Mouse (Mus musculus) heart, adult 2 months (tissue): ENCODE results near the gene Col4a2. TPM values are rescaled to one million over a fixed set of nuclear protein-coding genes. Genes with fewer than 3 reads are reported as not detected.

Experiments
- DNase-seq, 2 experiments: peaks; one replicate each; pipeline ENCODE4 v3.0.0; 2021
- H3K27ac ChIP-seq: fragments of 200-600 bp; 2 replicates; pipeline ENCODE4 v1.8.1; 2022
- H3K27me3 ChIP-seq: fragments of 200-500 bp; 2 replicates; pipeline ENCODE4 v1.6.1; 2012; ENCODE audit warnings: mild to moderate bottlenecking, low read length, inconsistent platforms, mixed read lengths; ENCODE audit not compliant: control insufficient read depth, insufficient read depth
- H3K36me3 ChIP-seq: fragments of 200-500 bp; 2 replicates; pipeline ENCODE4 v1.6.1; 2012; ENCODE audit warnings: low read length, inconsistent platforms; ENCODE audit not compliant: control insufficient read depth, insufficient read depth
- H3K4me1 ChIP-seq: fragments of 200-500 bp; 2 replicates; pipeline ENCODE4 v1.6.1; 2011; ENCODE audit warnings: low read length; ENCODE audit not compliant: control insufficient read depth, insufficient read depth
- H3K4me3 ChIP-seq: fragments of 200-600 bp; 2 replicates; pipeline ENCODE4 v1.8.1; 2022
- H3K79me2 ChIP-seq: fragments of 200-500 bp; replicated peaks from 2 replicates; pipeline ENCODE4 v1.6.1; 2012; ENCODE audit warnings: mild to moderate bottlenecking, inconsistent platforms, low read length, moderate library complexity, mixed read lengths; ENCODE audit not compliant: control insufficient read depth, insufficient read depth
- H3K9ac ChIP-seq: fragments of 200-500 bp; 2 replicates; pipeline ENCODE4 v1.6.1; 2012; ENCODE audit warnings: low read depth, mild to moderate bottlenecking, control low read depth, inconsistent platforms, low read length, mixed read lengths
- CTCF ChIP-seq: fragments of 200-600 bp; IDR thresholded peaks from 2 replicates; pipeline ENCODE4 v1.8.1; 2022; ENCODE audit warnings: antibody characterized with exemption, mild to moderate bottlenecking, moderate library complexity
- EP300 ChIP-seq: fragments of 200-500 bp; IDR thresholded peaks from 2 replicates; pipeline ENCODE4 v1.6.1; 2011; ENCODE audit warnings: low read depth, low read length, control low read depth; ENCODE audit not compliant: insufficient read depth
- POLR2A ChIP-seq: fragments of 200-500 bp; IDR thresholded peaks from 2 replicates; pipeline ENCODE4 v1.6.1; 2011; ENCODE audit warnings: mild to moderate bottlenecking, low read depth, low read length, control low read depth; ENCODE audit not compliant: insufficient read depth
- WGBS: fragments of 180-500 bp; shearing (Covaris S2); methylation state at CpG from one replicate; pipeline ENCODE4 v1.1.7; 2018; 5-methylcytosine and 5-hydroxymethylcytosine counted together
- intact Hi-C: fragments of 180-260 bp; cut with DNase I; formaldehyde crosslinking; loops from one replicate; pipeline ENCODE4 v1.15.1; 2025
- long read RNA-seq: library from polyadenylated mRNA; stranded (forward); transcript quantifications from one replicate; pipeline ENCODE4 v2.0.0, GENCODE M21; 2021
- polyA plus RNA-seq: library from polyadenylated mRNA; depleted of rRNA; stranded (reverse); fragments of >200 nt; gene quantifications from 2 replicates; pipeline ENCODE4 v1.2.3, GENCODE M21; 2012; rRNA removed
- total RNA-seq, 2 experiments: library from RNA; stranded (reverse); gene quantifications; 2 replicates each; pipeline ENCODE4 v1.2.3; 2021

Gene Col4a2
- total RNA-seq (100 to 1,000 TPM; 139 to 172 TPM), polyA plus RNA-seq (104 and 139 TPM in 2 replicates)
- long read RNA-seq, full-length matches to known transcripts, result 62 of 301 reads
- long read RNA-seq, partial matches to known transcripts, result 231 of 301 reads
- long read RNA-seq, other reads (novel, unspliced or antisense), result 8 of 301 reads

GRCm38 (mm10) chr8:11312349-11313175 is at the start of gene Col4a2, which contains the start of gene Col4a1:
TSS of gene Col4a2 (plus strand) at chr8:11312805.
TSS of gene Col4a1 (minus strand) at chr8:11312826.
- Histone ChIP-seq H3K9ac (peak within 1 kb of the TSS; percentile 98), H3K79me2 (peaks cover 8% of the 10 kb centered on the region; the same call in 1 of the 2 replicates), H3K4me3 (peak within 1 kb of the TSS; percentile 99), H3K36me3 (peaks cover 12% of the 10 kb centered on the region), H3K27me3 (no peaks in the 10 kb centered on the region), H3K27ac (peak within 1 kb of the TSS; percentile 100), H3K4me1 (peaks cover 30% of the 10 kb centered on the region)
- intact Hi-C loops, result loop anchor here (2.0 kb wide), 3 partner anchors 54 to 80 kb away; no protein-coding TSS in a partner anchor
- under 1% methylated on average over 82 of the region's 87 CpGs for WGBS
- peak; percentile 72 for TF ChIP-seq POLR2A
- TF ChIP-seq CTCF, result peak; percentile 32
- no peak for TF ChIP-seq EP300
- peak; percentile 90 for DNase-seq

GRCm38 (mm10) chr8:11263848-11264247 is 48.8 kb upstream of the Col4a2 start:
- Histone ChIP-seq H3K27me3 (no peaks in the 10 kb centered on the region), H3K79me2 (peaks cover 1% of the 10 kb centered on the region), H3K9ac (no peak overlapping the region), H3K27ac (peak overlapping the region; percentile 13), H3K4me3 (no peak overlapping the region), H3K36me3 (peaks cover 58% of the 10 kb centered on the region), H3K4me1 (peaks cover 45% of the 10 kb centered on the region)
- WGBS, result 50% methylated on average over 6 of the region's 6 CpGs
- TF ChIP-seq EP300, result no peak
- no peak for TF ChIP-seq POLR2A
- no peak for TF ChIP-seq CTCF
- no peak for DNase-seq
- intact Hi-C loops, result no loop called here

- no peak overlapping the region; the same call in 1 of the 2 replicates for H3K27ac ChIP-seq
- H3K79me2 ChIP-seq, result peaks cover 1% of the 10 kb centered on the region
- no peak overlapping the region for H3K9ac ChIP-seq
- H3K36me3 ChIP-seq, result peaks cover 56% of the 10 kb centered on the region
- no peak overlapping the region for H3K4me3 ChIP-seq
- intact Hi-C loops, result no loop called here
- no peaks in the 10 kb centered on the region for H3K27me3 ChIP-seq
- TF ChIP-seq EP300 (no peak), CTCF (no peak), POLR2A (no peak)
- peaks cover 47% of the 10 kb centered on the region for H3K4me1 ChIP-seq
- no peak for DNase-seq
- WGBS, result 42% methylated on average over 3 of the region's 3 CpGs
Measured at GRCm38 (mm10) chr8:11265971-11266370, 46.6 kb upstream of the Col4a2 start.

- Histone ChIP-seq H3K79me2 (peaks cover 1% of the 10 kb centered on the region), H3K36me3 (peaks cover 51% of the 10 kb centered on the region), H3K4me3 (no peak overlapping the region), H3K27me3 (no peaks in the 10 kb centered on the region), H3K27ac (no peak overlapping the region; the same call in 1 of the 2 replicates), H3K9ac (no peak overlapping the region), H3K4me1 (peaks cover 48% of the 10 kb centered on the region)
- no peak for TF ChIP-seq CTCF
- no peak for DNase-seq
- intact Hi-C loops, result no loop called here
- 66% methylated on average over 2 of the region's 2 CpGs for WGBS
Measured at GRCm38 (mm10) chr8:11266471-11266870, 46.1 kb upstream of the Col4a2 start.

GRCm38 (mm10) chr8:11268753-11269152 is 43.9 kb upstream of the Col4a2 start:
- H3K9ac ChIP-seq, result no peak overlapping the region
- no peak for TF ChIP-seq EP300
- TF ChIP-seq POLR2A, result no peak
- no peak for DNase-seq
- peaks cover 3% of the 10 kb centered on the region for H3K79me2 ChIP-seq
- 45% methylated on average over 6 of the region's 6 CpGs for WGBS
- peaks cover 40% of the 10 kb centered on the region for H3K4me1 ChIP-seq
- intact Hi-C loops, result no loop called here
- H3K27ac ChIP-seq, result peak overlapping the region; percentile 13
- H3K36me3 ChIP-seq, result peaks cover 49% of the 10 kb centered on the region
- H3K27me3 ChIP-seq, result no peaks in the 10 kb centered on the region
- no peak overlapping the region for H3K4me3 ChIP-seq

- intact Hi-C loops, result no loop called here
- peak; percentile 75 to 79 for DNase-seq
- H3K9ac ChIP-seq, result no peak overlapping the region
- TF ChIP-seq EP300 (peak; percentile 89; the same call in 1 of the 2 replicates), POLR2A (no peak)
- peaks cover 44% of the 10 kb centered on the region for H3K36me3 ChIP-seq
- peak overlapping the region; percentile 67 for H3K27ac ChIP-seq
- 44% methylated on average over 6 of the region's 6 CpGs for WGBS
- peaks cover 49% of the 10 kb centered on the region for H3K4me1 ChIP-seq
- H3K27me3 ChIP-seq, result no peaks in the 10 kb centered on the region
- peaks cover 3% of the 10 kb centered on the region; the same call in 1 of the 2 replicates for H3K79me2 ChIP-seq
- H3K4me3 ChIP-seq, result no peak overlapping the region
Measured at GRCm38 (mm10) chr8:11270826-11271225, 41.8 kb upstream of the Col4a2 start.
